Comparison of ENCODE assay signal across 14 mouse cellular contexts in the genomic region with DNA sequence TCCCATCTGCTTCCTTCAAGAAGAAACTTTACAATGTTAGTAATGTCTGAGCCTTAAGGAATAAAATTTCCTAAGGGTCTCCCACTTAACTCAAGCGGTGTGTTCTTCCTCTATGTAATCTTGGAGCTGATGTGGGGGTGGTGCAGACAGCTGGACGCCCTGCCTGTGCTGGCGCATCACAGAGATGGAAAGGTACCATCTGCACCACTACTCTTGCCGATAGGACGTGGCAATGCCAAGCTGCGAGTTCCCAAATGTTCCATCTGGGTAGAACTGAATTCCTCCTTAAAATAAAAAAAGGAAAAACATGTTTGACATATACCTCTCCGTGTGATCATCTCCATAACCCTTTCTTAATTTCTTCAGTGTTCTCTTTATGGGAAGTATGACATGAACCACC.
DNase-seq lines count a peak whose midpoint lies in the region; ATAC-seq and TF ChIP-seq lines count a peak whose summit lies in the region.
"Had no signal": no experiment of that assay in that cellular context is flagged by ENCODE, and none has a peak within 500 bp of the region (broad histone marks: within the 10 kb centered on the region; RNA-seq: fewer than 3 reads in every experiment).

No protein-coding gene starts in this region.

- no peaks in the 10 kb centered on the region for H3K36me3 ChIP-seq in midbrain, postnatal 0 days (ENCODE audit: insufficient read depth, low read length)
- H3K36me3 ChIP-seq: embryonic facial prominence, embryonic 10.5 days; heart, embryonic 10.5 days had no signal

- peak; percentile 74 for ATAC-seq in cerebellum, adult (ENCODE audit: insufficient number of reproducible peaks, low FRiP score, low TSS enrichment)
- no peak for ATAC-seq in midbrain, postnatal 0 days (ENCODE audit: low FRiP score)
- ATAC-seq: intestine, embryonic 16.5 days had no signal

- H3K4me2 ChIP-seq in midbrain, postnatal 0 days (ENCODE audit: low read depth, low read length, poor library complexity, severe bottlenecking) = no peak overlapping the region

- H3K27me3 ChIP-seq in midbrain, postnatal 0 days (ENCODE audit: insufficient read depth, low read length) = no peaks in the 10 kb centered on the region

- no peak for DNase-seq in cerebellum, postnatal 4 days (ENCODE audit: low spot score in 2 of 2)
- DNase-seq in cerebellum, postnatal 14 days = peak; percentile 54 to 62
- peak; percentile 84 for DNase-seq in layer of hippocampus, adult 9-11 months
- peak; percentile 58 to 74 for DNase-seq in right cerebral cortex, postnatal 10 days (ENCODE audit: low spot score in 2 of 2)
- DNase-seq in urinary bladder, adult 18-20 months (ENCODE audit: low spot score in 2 of 2) = no peak
- no peak for DNase-seq in midbrain, postnatal 0 days (ENCODE audit: low spot score)
- DNase-seq in urinary bladder, postnatal 4 days (ENCODE audit: low spot score in 2 of 2) = no peak
- DNase-seq: adrenal gland, adult 2 months; kidney, postnatal 36 days; lung, adult 18-20 months had no signal

- no peak for TF ChIP-seq CTCF in midbrain, postnatal 0 days (IDR thresholded peaks at IDR 0.05)

- no peaks in the 10 kb centered on the region for H3K9me3 ChIP-seq in midbrain, postnatal 0 days (ENCODE audit: low read length)
- H3K9me3 ChIP-seq: embryonic facial prominence, embryonic 10.5 days; heart, embryonic 10.5 days had no signal

- no peak overlapping the region for H3K4me3 ChIP-seq in midbrain, postnatal 0 days (ENCODE audit: low read depth, low read length)
- H3K4me3 ChIP-seq: embryonic facial prominence, embryonic 10.5 days; heart, embryonic 10.5 days had no signal

- no peak overlapping the region for H3K9ac ChIP-seq in midbrain, postnatal 0 days (replicated peaks; ENCODE audit: low read length, poor library complexity, severe bottlenecking)

- H3K4me1 ChIP-seq in midbrain, postnatal 0 days (ENCODE audit: insufficient read depth, low read length) = no peaks in the 10 kb centered on the region
- H3K4me1 ChIP-seq: heart, embryonic 10.5 days had no signal

- WGBS in midbrain, postnatal 0 days = 95% methylated on average over 7 of the region's 7 CpGs

- no peak overlapping the region for H3K27ac ChIP-seq in midbrain, postnatal 0 days (ENCODE audit: low read depth, low read length)
- H3K27ac ChIP-seq: embryonic facial prominence, embryonic 10.5 days; heart, embryonic 10.5 days had no signal

Comparison
In these comparisons a context has a peak if more than half of its experiments do, and no peak if none do; other contexts are left out.
1. DNase-seq: peak in cerebellum, postnatal 14 days (2 of 2), layer of hippocampus, adult 9-11 months (single experiment) and right cerebral cortex, postnatal 10 days (2 of 2); none in cerebellum, postnatal 4 days (0 of 2), urinary bladder, adult 18-20 months (0 of 2), midbrain, postnatal 0 days (single experiment) and urinary bladder, postnatal 4 days (0 of 2).